Mouse (Mus musculus) hindbrain, embryonic 16.5 days (tissue): Measurements from ENCODE around the gene Camta1. TPM values are rescaled to one million over a fixed set of nuclear protein-coding genes. Genes with fewer than 3 reads are reported as not detected.
"Not testable (repeated sequence)": the region's sequence is repeated elsewhere in the genome, so short reads cannot be mapped to it uniquely, and the experiment has no call there.

Experiments used
- ATAC-seq: fragments of 200-750 bp; cut with Nextera tagmentation; 2 replicates; pipeline ENCODE4 v1.8.0; 2017; ENCODE audit warnings: moderate TSS enrichment, moderate library complexity
- H3K27ac ChIP-seq: fragments of 300-500 bp; sonication (generic); 2 replicates; pipeline ENCODE4 v1.5.1; 2014; ENCODE audit warnings: low read depth, mild to moderate bottlenecking, control low read depth, low read length, moderate library complexity
- H3K27me3 ChIP-seq: fragments of 300-500 bp; sonication (generic); replicated peaks from 2 replicates; pipeline ENCODE4 v1.6.1; 2014; ENCODE audit warnings: low read length; ENCODE audit not compliant: control insufficient read depth, insufficient read depth
- H3K36me3 ChIP-seq: fragments of 300-500 bp; sonication (generic); 2 replicates; pipeline ENCODE4 v1.6.1; 2014; ENCODE audit warnings: mild to moderate bottlenecking, low read length, moderate library complexity, mixed read lengths; ENCODE audit not compliant: control insufficient read depth, insufficient read depth
- H3K4me1 ChIP-seq: fragments of 300-500 bp; sonication (generic); 2 replicates; pipeline ENCODE4 v1.6.1; 2014; ENCODE audit warnings: low read depth, low read length; ENCODE audit not compliant: control insufficient read depth, insufficient read depth
- H3K4me2 ChIP-seq: fragments of 300-500 bp; sonication (generic); 2 replicates; pipeline ENCODE4 v1.6.1; 2014; ENCODE audit warnings: mild to moderate bottlenecking, low read length, control low read depth, moderate library complexity
- H3K4me3 ChIP-seq: fragments of 300-500 bp; sonication (generic); 2 replicates; pipeline ENCODE4 v1.5.1; 2014; ENCODE audit warnings: mild to moderate bottlenecking, low read length, control low read depth, moderate library complexity
- H3K9ac ChIP-seq: fragments of 300-500 bp; sonication (generic); 2 replicates; pipeline ENCODE4 v1.6.1; 2014; ENCODE audit warnings: low read depth, mild to moderate bottlenecking, control low read depth, low read length, moderate library complexity
- H3K9me3 ChIP-seq: fragments of 300-500 bp; sonication (generic); 2 replicates; pipeline ENCODE4 v1.6.1; 2014; ENCODE audit warnings: mild to moderate bottlenecking, low read length, moderate library complexity; ENCODE audit not compliant: control insufficient read depth
- WGBS: fragments of 180-500 bp; shearing (Covaris S2); extraction: QIAGEN DNeasy Blood & Tissue Kit; methylation state at CpG from one replicate; pipeline ENCODE4 v1.1.7; 2014; 5-methylcytosine and 5-hydroxymethylcytosine counted together
- polyA plus RNA-seq: library from polyadenylated mRNA; unstranded; fragments of >200 nt; fragmentation: Nextera tagmentation; extraction: Ambion mirVana; gene quantifications from 2 replicates; pipeline ENCODE4 v1.2.1, GENCODE M21; 2015

Camta1 gene
- polyA plus RNA-seq, 1 experiment from 2014 or later, result 153 TPM

DNA sequence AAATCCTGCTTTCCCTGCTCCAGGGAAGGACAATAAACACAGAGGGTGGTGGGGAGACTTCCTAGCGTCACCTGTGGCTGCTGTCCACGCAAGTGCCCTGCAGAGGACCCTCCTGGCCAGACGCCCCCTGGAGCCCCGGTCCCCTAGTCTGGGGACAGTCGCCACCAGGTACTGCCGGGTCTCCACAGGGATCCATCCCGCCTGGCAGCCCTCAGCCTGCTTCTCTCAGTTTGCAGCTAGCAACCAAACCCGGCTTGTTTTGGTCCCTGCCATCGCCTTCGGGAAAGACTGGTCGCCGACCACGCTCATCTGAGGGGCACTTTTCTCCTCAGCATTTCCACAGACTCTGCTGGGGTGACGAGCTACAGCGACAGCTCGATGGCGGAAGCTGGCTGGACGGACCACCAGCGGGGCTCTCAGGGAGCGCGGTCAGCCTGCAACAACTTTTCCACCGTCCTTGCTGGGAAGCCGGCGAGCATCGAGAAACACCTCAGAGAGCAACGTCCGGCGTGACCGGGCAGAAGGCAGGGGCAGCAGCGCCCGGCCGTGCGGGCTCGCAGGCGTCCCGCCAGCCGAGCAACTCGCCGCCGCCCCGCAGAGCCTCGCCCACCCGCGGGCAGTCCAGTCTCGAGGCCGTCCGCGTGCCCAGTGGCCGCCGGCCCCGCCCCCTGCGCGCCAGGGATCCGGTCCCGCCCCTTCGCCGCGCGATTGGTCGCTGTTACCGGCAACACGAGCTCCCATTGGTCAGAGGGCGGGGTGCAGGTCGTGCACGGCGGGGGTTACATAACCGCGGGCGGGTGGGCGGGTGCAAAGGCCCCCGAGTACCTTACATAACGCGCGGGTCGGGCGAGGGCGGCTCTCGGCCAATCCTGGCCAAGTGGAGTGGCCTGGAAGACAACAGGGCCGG is 817.4 kb downstream of the Camta1 start, which contains the start of gene Per3:
Gene Per3, minus strand, starts transcription at position 629 of the 907 bp plus-strand sequence.
- Histone ChIP-seq H3K27ac (peak within 1 kb of the TSS; percentile 52; the same call in 1 of the 2 replicates), H3K9ac (peak within 1 kb of the TSS; percentile 67), H3K4me3 (peak within 1 kb of the TSS; percentile 67), H3K36me3 (peaks cover 9% of the 10 kb centered on the region; the same call in 1 of the 2 replicates), H3K4me2 (peak within 1 kb of the TSS; percentile 99), H3K27me3 (0 out of 2 replicates have a peak, but pooled peaks cover 2% of the 10 kb centered on the region), H3K4me1 (peaks cover 9% of the 10 kb centered on the region; the same call in 1 of the 2 replicates), H3K9me3 (no peaks in the 10 kb centered on the region)
- under 1% methylated on average over 75 of the region's 79 CpGs for WGBS
- peak; percentile 98 for ATAC-seq

DNA sequence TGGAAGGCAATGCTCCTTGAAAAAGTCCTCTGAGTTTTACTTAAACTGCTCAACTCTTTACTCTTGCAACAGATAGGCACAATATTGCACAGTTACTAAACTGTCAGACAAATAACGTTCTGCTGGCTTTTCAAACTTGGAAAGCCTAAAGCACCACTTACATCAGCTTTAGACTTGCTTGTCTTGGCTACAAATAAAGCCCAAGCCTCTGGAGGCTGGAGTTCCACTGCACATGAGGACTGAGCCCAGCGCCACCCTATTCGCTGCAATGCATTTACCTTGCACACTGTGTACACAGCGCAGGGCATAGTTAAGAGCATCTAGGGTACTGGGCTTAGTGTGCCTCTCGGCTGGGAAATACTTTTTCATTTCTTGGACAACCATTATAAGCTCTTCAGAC is 818.4 kb downstream of the Camta1 start:
- Histone ChIP-seq H3K36me3 (0 out of 2 replicates have a peak, but pooled peaks cover 3% of the 10 kb centered on the region), H3K9me3 (no peaks in the 10 kb centered on the region), H3K4me2 (peak overlapping the region; percentile 99), H3K4me1 (peaks cover 9% of the 10 kb centered on the region; the same call in 1 of the 2 replicates), H3K9ac (no peak overlapping the region), H3K27me3 (0 out of 2 replicates have a peak, but pooled peaks cover 2% of the 10 kb centered on the region), H3K27ac (no peak overlapping the region), H3K4me3 (no peak overlapping the region; the same call in 1 of the 2 replicates)
- 43% methylated on average over 5 of the region's 5 CpGs for WGBS
- no peak for ATAC-seq

DNA sequence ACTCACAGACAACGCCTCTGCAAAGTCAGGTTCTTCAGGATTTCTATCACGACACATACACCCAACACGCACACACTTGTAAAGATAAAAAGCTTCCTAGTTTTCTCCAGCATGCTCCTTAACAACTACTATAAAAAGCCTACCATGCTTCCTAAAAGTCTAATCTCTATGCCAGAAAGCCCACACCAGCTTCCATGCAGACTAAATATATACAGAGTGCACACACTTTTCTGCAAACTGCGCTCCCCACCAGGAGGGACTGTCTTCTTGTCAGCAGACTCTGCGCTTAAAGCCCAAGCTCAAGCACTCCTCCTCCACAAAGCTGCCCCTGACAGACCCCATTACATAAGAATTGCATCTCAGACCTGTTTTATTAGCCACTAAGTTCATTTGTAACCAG is 820.2 kb downstream of the Camta1 start:
- WGBS, result 88% methylated on average over 5 of the region's 5 CpGs
- peaks cover 9% of the 10 kb centered on the region; the same call in 1 of the 2 replicates for H3K4me1 ChIP-seq

DNA sequence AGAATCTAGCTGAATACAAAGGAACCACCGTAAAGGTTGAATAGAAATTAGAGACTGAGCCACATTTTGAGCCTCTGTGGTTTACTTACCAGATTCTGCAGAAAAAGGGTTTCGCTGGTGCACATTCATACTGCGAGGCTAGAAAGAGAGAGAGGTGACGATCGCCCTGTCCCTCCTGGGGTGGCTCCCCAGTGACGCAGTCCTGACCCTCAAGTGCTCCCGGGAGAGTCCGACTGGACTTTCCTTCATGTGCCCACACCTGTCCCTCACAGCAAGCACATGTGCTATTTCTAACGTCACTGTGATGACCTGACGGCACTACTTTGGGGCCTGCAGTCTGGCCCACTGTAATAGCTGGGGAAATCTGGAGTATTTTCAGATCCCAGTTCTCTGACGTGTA is 823.9 kb downstream of the Camta1 start:
- H3K36me3 ChIP-seq, result no peaks in the 10 kb centered on the region
- H3K4me3 ChIP-seq, result no peak overlapping the region
- no peaks in the 10 kb centered on the region for H3K4me1 ChIP-seq
- no peak for ATAC-seq
- 0 out of 2 replicates have a peak, but pooled peaks cover 2% of the 10 kb centered on the region for H3K27me3 ChIP-seq
- 88% methylated on average over 11 of the region's 11 CpGs for WGBS
- H3K9me3 ChIP-seq, result no peaks in the 10 kb centered on the region
- no peak overlapping the region for H3K9ac ChIP-seq
- H3K4me2 ChIP-seq, result no peak overlapping the region
- H3K27ac ChIP-seq, result no peak overlapping the region

More for the DNA sequence above, 820.2 kb downstream of the Camta1 start:
- H3K9ac ChIP-seq, result no peak overlapping the region
- no peak for ATAC-seq
- no peak overlapping the region for H3K4me3 ChIP-seq
- H3K27me3 ChIP-seq, result 0 out of 2 replicates have a peak, but pooled peaks cover 2% of the 10 kb centered on the region
- H3K4me2 ChIP-seq, result no peak overlapping the region
- H3K36me3 ChIP-seq, result no peaks in the 10 kb centered on the region
- no peak overlapping the region for H3K27ac ChIP-seq
- H3K9me3 ChIP-seq, result no peaks in the 10 kb centered on the region

DNA sequence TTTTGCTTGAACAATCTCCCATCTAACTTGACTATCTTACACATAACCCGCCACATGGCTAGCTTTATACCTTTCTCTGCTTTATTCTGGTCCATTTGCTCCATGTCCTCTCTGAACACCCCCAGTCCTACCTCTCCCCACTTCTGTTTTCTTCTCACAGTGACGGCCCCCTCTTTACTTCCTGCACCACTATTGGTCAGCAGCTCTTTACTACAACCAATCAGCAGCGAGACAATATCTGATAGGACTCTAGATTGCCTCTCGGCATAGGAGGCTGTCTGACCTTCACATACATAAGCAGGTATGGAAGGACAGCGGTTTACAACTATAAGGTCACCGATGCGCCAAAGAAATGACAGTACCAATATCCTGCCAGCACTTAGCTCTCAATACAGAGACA is 825.2 kb downstream of the Camta1 start:
- no peak overlapping the region for H3K4me2 ChIP-seq
- no peak overlapping the region for H3K27ac ChIP-seq
- no peaks in the 10 kb centered on the region for H3K36me3 ChIP-seq
- H3K9ac ChIP-seq, result no peak overlapping the region
- no peak overlapping the region for H3K4me3 ChIP-seq
- no peaks in the 10 kb centered on the region for H3K9me3 ChIP-seq
- 90% methylated on average over 7 of the region's 7 CpGs for WGBS
- H3K27me3 ChIP-seq, result no peaks in the 10 kb centered on the region
- ATAC-seq, result no peak
- no peaks in the 10 kb centered on the region for H3K4me1 ChIP-seq

DNA sequence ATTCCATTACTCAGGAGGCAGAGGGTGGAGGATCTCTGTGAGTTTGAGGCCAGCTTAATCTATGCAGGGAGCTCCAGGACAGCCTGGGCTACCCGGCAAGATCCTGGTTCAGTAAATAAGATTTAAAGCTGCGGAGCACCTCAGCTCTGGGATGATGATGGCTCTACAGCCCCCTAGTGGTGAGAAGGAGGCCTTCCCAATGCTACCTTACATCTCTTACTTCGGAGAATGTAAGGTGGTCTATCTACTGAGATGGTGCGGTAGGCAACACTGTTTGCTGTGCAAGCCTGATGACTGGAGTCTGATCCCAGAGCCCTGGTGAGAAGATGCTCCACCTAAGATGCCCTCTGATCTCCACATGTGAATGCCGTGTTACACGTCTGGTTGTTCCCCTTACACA is 834.7 kb downstream of the Camta1 start:
- no peak overlapping the region for H3K27ac ChIP-seq
- H3K27me3 ChIP-seq, result no peaks in the 10 kb centered on the region
- H3K4me2 ChIP-seq, result no peak overlapping the region
- no peaks in the 10 kb centered on the region for H3K36me3 ChIP-seq
- H3K9ac ChIP-seq, result no peak overlapping the region
- ATAC-seq, result peak; percentile 58; the same call in 1 of the 2 replicates
- H3K9me3 ChIP-seq, result no peaks in the 10 kb centered on the region
- 52% methylated on average over 6 of the region's 6 CpGs for WGBS
- no peaks in the 10 kb centered on the region for H3K4me1 ChIP-seq
- H3K4me3 ChIP-seq, result no peak overlapping the region

DNA sequence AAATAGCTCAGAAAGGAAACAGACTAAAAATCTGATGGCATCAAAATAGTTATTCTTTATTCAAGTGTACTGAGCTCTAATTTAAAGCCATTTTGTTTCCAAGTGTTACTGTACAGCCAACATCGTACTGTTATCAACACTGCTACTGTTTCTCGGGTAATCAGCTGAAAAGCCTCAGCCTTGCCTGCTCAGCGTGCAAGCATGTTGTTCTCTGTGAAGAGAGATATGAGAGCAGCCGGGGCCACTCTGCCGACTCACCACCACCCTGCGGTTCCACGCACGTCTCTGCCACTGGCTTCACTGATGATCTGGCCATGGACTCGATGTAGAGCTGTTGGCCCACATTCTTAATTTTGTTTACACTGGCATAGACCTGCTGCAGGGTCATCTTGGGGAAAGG is 837.5 kb downstream of the Camta1 start:
- no peak overlapping the region for H3K9ac ChIP-seq
- no peaks in the 10 kb centered on the region for H3K4me1 ChIP-seq
- H3K9me3 ChIP-seq, result no peaks in the 10 kb centered on the region
- no peak for ATAC-seq
- H3K36me3 ChIP-seq, result no peaks in the 10 kb centered on the region
- no peaks in the 10 kb centered on the region for H3K27me3 ChIP-seq
- no peak overlapping the region for H3K27ac ChIP-seq
- H3K4me2 ChIP-seq, result no peak overlapping the region
- 89% methylated on average over 9 of the region's 9 CpGs for WGBS
- no peak overlapping the region for H3K4me3 ChIP-seq

DNA sequence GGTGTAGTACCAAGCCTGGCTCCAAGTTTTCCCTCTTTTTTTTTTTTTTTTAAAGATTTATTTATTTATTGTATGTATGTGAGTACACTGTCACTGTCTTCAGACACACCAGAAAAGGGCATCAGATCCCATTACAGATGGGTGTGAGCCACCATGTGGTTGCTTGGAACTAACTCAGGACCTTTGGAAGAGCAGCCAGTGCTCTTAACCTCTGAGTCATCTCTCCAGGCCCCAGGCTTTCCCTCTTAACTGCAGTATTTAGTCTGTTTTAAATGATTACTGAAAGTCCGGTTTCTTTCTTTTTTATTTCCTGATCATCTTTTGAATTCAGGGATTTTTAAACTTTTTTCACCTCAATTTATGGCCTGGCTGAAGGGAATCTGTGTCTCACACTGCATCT is 844.3 kb downstream of the Camta1 start:
- not testable (repeated sequence) for H3K9me3 ChIP-seq, H3K27ac ChIP-seq, ATAC-seq, H3K4me1 ChIP-seq, H3K36me3 ChIP-seq, H3K4me2 ChIP-seq, H3K27me3 ChIP-seq, H3K9ac ChIP-seq, H3K4me3 ChIP-seq
- WGBS, result 97% methylated on average over 1 of the region's 1 CpGs

DNA sequence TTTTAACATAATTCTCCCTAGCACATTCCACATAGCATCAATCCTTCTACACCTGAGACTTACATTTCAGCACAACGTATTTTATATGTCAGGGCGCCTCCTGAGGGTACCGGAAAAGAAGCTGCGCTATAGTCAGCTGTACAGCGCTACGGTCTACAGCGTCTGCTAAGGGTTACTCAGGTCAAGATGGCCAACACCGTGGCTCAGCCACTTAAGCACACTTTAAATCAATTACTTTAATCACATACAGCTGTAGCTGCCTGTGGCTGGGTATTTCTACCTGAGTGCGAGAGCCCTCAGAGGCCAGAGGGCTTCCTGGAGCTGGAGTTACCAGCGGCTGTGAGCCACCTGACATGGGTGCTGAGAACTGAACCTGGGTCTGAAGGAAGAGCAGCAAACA is 845.7 kb downstream of the Camta1 start:
- Histone ChIP-seq H3K27me3 (no peaks in the 10 kb centered on the region), H3K9me3 (no peaks in the 10 kb centered on the region), H3K4me1 (no peaks in the 10 kb centered on the region), H3K9ac (no peak overlapping the region), H3K36me3 (peaks cover 7% of the 10 kb centered on the region), H3K27ac (no peak overlapping the region), H3K4me3 (no peak overlapping the region), H3K4me2 (no peak overlapping the region)
- WGBS, result 90% methylated on average over 10 of the region's 10 CpGs
- ATAC-seq, result no peak
